8 mouse cellular contexts compared by ENCODE assay signal in genomic region chr1:52008947-52009346, GRCm38 (mm10). TPM values are rescaled to one million over a fixed set of nuclear protein-coding genes. Genes with fewer than 3 reads are reported as not detected.
DNase-seq lines count a peak whose midpoint lies in the region; ATAC-seq lines count a peak whose summit lies in the region.

No protein-coding gene starts in this region.

- H3K27ac ChIP-seq in kidney, embryonic 15.5 days, result no peak overlapping the region
- H3K27ac ChIP-seq in midbrain, embryonic 16.5 days (ENCODE audit: low read length), result no peak overlapping the region

- no peaks in the 10 kb centered on the region for H3K36me3 ChIP-seq in kidney, embryonic 15.5 days
- H3K36me3 ChIP-seq in midbrain, embryonic 16.5 days (ENCODE audit: control insufficient read depth, insufficient read depth, low read length), result no peaks in the 10 kb centered on the region

- DNase-seq in kidney, adult 11 months, result no peak
- DNase-seq in embryo, embryonic 10 days (ENCODE audit: low spot score), result peak; percentile 31
- peak; percentile 69 for DNase-seq in induced T-regulatory cell, adult 2 months (ENCODE audit: low read depth)
- no peak for DNase-seq in adipocyte (ENCODE audit: low spot score)
- DNase-seq in layer of hippocampus, postnatal 36 days, result no peak

- H3K4me2 ChIP-seq in kidney, embryonic 15.5 days, result peak overlapping the region; percentile 71
- peak overlapping the region; percentile 56 for H3K4me2 ChIP-seq in midbrain, embryonic 16.5 days (ENCODE audit: low read length)

- 6% methylated on average over 12 of the region's 12 CpGs for WGBS in kidney, embryonic 15.5 days
- WGBS in midbrain, embryonic 16.5 days, result 3% methylated on average over 12 of the region's 12 CpGs

- H3K4me1 ChIP-seq in kidney, embryonic 15.5 days, result peaks cover 8% of the 10 kb centered on the region
- H3K4me1 ChIP-seq in midbrain, embryonic 16.5 days (ENCODE audit: control insufficient read depth, insufficient read depth, low read length), result peaks cover 5% of the 10 kb centered on the region; the same call in 1 of the 2 replicates

- H3K9ac ChIP-seq in kidney, embryonic 15.5 days, result peak overlapping the region; percentile 29; the same call in 1 of the 2 replicates
- H3K9ac ChIP-seq in midbrain, embryonic 16.5 days (ENCODE audit: low read depth, low read length), result 0 out of 2 replicates have a peak overlapping the region, but pooled peaks have one; percentile 11

- H3K27me3 ChIP-seq in kidney, embryonic 15.5 days, result no peaks in the 10 kb centered on the region
- H3K27me3 ChIP-seq in midbrain, embryonic 16.5 days (ENCODE audit: control insufficient read depth, insufficient read depth, low read depth, low read length), result peaks cover 4% of the 10 kb centered on the region

- peak overlapping the region; percentile 43 for H3K4me3 ChIP-seq in kidney, embryonic 15.5 days (replicated peaks)
- peak overlapping the region; percentile 28 for H3K4me3 ChIP-seq in midbrain, embryonic 16.5 days (ENCODE audit: low read depth, low read length)

- ATAC-seq in kidney, embryonic 15.5 days (replicated peaks; ENCODE audit: low FRiP score), result no peak
- no peak for ATAC-seq in midbrain, embryonic 16.5 days
- no peak for ATAC-seq in activated CD4-positive, CD25-positive, alpha-beta regulatory T cell, adult 4 months

- H3K9me3 ChIP-seq in kidney, embryonic 15.5 days (replicated peaks), result no peaks in the 10 kb centered on the region
- no peaks in the 10 kb centered on the region for H3K9me3 ChIP-seq in midbrain, embryonic 16.5 days (replicated peaks; ENCODE audit: control insufficient read depth, low read length, poor library complexity, severe bottlenecking)

RNA-seq across cellular contexts. Expression of gene Stat4, which starts 22.0 kb away (rescaled TPM):
- 1.6 and 2.0 TPM in 2 replicates for polyA plus RNA-seq in kidney, embryonic 15.5 days (2015; fragmentation: Nextera tagmentation; extraction: Ambion mirVana)
- 0.60 and 0.62 TPM in 2 replicates for polyA plus RNA-seq in midbrain, embryonic 16.5 days (2015; fragmentation: Nextera tagmentation; extraction: Ambion mirVana)
- 100 to 1,000 TPM; 147 to 156 TPM for polyA plus RNA-seq in activated CD4-positive, CD25-positive, alpha-beta regulatory T cell, adult 4 months (2017; shearing (Covaris generic))
- under 1 TPM; 0.46 to 0.67 TPM for total RNA-seq in layer of hippocampus, postnatal 36 days (2021)

Comparison
In these comparisons a context has a peak if more than half of its experiments do, and no peak if none do; other contexts are left out.
1. DNase-seq: peak in embryo, embryonic 10 days (single experiment) and induced T-regulatory cell, adult 2 months (single experiment); none in kidney, adult 11 months (single experiment), adipocyte (single experiment) and layer of hippocampus, postnatal 36 days (0 of 2).
2. RNA of gene Stat4, which starts 22.0 kb away (polyA plus RNA-seq): 147 to 156 TPM in activated CD4-positive, CD25-positive, alpha-beta regulatory T cell, adult 4 months; 1.6 to 2.0 TPM in kidney, embryonic 15.5 days and 0.60 to 0.62 TPM in midbrain, embryonic 16.5 days; every median in the first group is over 10 times any median in the second.